Mouse (Mus musculus): ENCODE measurements around the gene F13a1. TPM values are rescaled to one million over a fixed set of nuclear protein-coding genes. Genes with fewer than 3 reads are reported as not detected.

Gene F13a1
- polyA plus RNA-seq (2015; fragmentation: Nextera tagmentation; extraction: Ambion mirVana), result 7.4 and 9.3 TPM in 2 replicates

GRCm38 (mm10) chr13:37050126-37050525, at the start of gene F13a1:
Gene F13a1 (minus strand): TSS chr13:37050244.
- Histone ChIP-seq H3K36me3 (replicated peaks; ENCODE audit: insufficient read depth, low read length) (no peaks in the 10 kb centered on the region), H3K27ac (ENCODE audit: low read depth) (peak within 1 kb of the TSS; percentile 16; the same call in 1 of the 2 replicates), H3K4me3 (ENCODE audit: low read depth, low read length) (0 out of 2 replicates have a peak within 1 kb of the TSS, but pooled peaks have one; percentile 8), H3K4me2 (ENCODE audit: low read depth, low read length) (peak within 1 kb of the TSS; percentile 40), H3K27me3 (ENCODE audit: insufficient read depth, low read length) (no peaks in the 10 kb centered on the region), H3K9ac (replicated peaks) (no peak within 1 kb of the TSS), H3K9me3 (ENCODE audit: low read length) (no peaks in the 10 kb centered on the region), H3K4me1 (ENCODE audit: insufficient read depth) (no peaks in the 10 kb centered on the region)
- TF ChIP-seq EP300 (IDR thresholded peaks at IDR 0.05; ENCODE audit: low read depth), result no peak
- TF ChIP-seq CTCF (IDR thresholded peaks at IDR 0.05; ENCODE audit: low read depth), result no peak
- DNase-seq, result no peak
- ATAC-seq, result no peak
- 24% methylated on average over 3 of the region's 3 CpGs for WGBS (ENCODE audit: insufficient replicate concordance)

DNA sequence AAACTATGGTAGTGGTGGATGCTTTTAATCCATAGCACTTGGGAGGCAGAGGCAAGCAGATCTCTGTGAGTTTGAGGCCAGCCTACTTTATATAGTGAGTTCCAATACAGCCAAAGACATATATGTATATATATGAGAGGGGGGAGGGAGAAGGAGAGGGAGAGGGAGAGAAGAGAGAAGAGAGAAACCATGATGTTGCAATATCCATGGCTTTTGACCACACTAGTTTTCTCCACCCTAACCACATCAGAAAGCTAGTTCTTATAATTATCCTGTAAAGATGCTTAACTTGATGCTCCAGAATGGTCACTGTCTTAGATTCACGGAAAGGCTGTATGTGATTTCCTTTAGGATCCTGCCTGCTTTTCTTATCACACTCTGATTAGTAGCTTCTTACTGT, 41.6 kb upstream of the F13a1 start:
- no peak for TF ChIP-seq CTCF (IDR thresholded peaks at IDR 0.05; ENCODE audit: low read depth)
- no peak for TF ChIP-seq EP300 (IDR thresholded peaks at IDR 0.05; ENCODE audit: low read depth)
- Histone ChIP-seq H3K9ac (replicated peaks) (no peak overlapping the region), H3K27ac (ENCODE audit: low read depth) (no peak overlapping the region), H3K27me3 (ENCODE audit: insufficient read depth, low read length) (no peaks in the 10 kb centered on the region), H3K9me3 (ENCODE audit: low read length) (no peaks in the 10 kb centered on the region), H3K4me2 (ENCODE audit: low read depth, low read length) (no peak overlapping the region), H3K4me1 (ENCODE audit: insufficient read depth) (no peaks in the 10 kb centered on the region), H3K36me3 (replicated peaks; ENCODE audit: insufficient read depth, low read length) (no peaks in the 10 kb centered on the region), H3K4me3 (ENCODE audit: low read depth, low read length) (no peak overlapping the region)
- 79% methylated on average over 1 of the region's 1 CpGs for WGBS (ENCODE audit: insufficient replicate concordance)
- ATAC-seq (no peak), DNase-seq (no peak)

GRCm38 (mm10) chr13:37089104-37089503, 39.1 kb upstream of the F13a1 start:
- Histone ChIP-seq H3K9ac (replicated peaks) (no peak overlapping the region), H3K4me1 (ENCODE audit: insufficient read depth) (no peaks in the 10 kb centered on the region), H3K27ac (ENCODE audit: low read depth) (no peak overlapping the region), H3K27me3 (ENCODE audit: insufficient read depth, low read length) (no peaks in the 10 kb centered on the region), H3K4me2 (ENCODE audit: low read depth, low read length) (no peak overlapping the region), H3K9me3 (ENCODE audit: low read length) (no peaks in the 10 kb centered on the region), H3K4me3 (ENCODE audit: low read depth, low read length) (no peak overlapping the region), H3K36me3 (replicated peaks; ENCODE audit: insufficient read depth, low read length) (no peaks in the 10 kb centered on the region)
- TF ChIP-seq EP300 (IDR thresholded peaks at IDR 0.05; ENCODE audit: low read depth) (no peak), CTCF (IDR thresholded peaks at IDR 0.05; ENCODE audit: low read depth) (no peak)
- 69% methylated on average over 6 of the region's 6 CpGs for WGBS (ENCODE audit: insufficient replicate concordance)
- ATAC-seq, result no peak
- no peak for DNase-seq

- no peak overlapping the region for H3K4me3 ChIP-seq (ENCODE audit: low read depth, low read length)
- H3K27ac ChIP-seq (ENCODE audit: low read depth), result no peak overlapping the region
- TF ChIP-seq CTCF (IDR thresholded peaks at IDR 0.05; ENCODE audit: low read depth) (no peak), EP300 (IDR thresholded peaks at IDR 0.05; ENCODE audit: low read depth) (no peak)
- no peak overlapping the region for H3K9ac ChIP-seq (replicated peaks)
- ATAC-seq, result no peak
- H3K9me3 ChIP-seq (ENCODE audit: low read length), result no peaks in the 10 kb centered on the region
- WGBS (ENCODE audit: insufficient replicate concordance), result 77% methylated on average over 13 of the region's 13 CpGs
- H3K36me3 ChIP-seq (replicated peaks; ENCODE audit: insufficient read depth, low read length), result no peaks in the 10 kb centered on the region
- DNase-seq, result no peak
- H3K4me1 ChIP-seq (ENCODE audit: insufficient read depth), result no peaks in the 10 kb centered on the region
- no peak overlapping the region for H3K4me2 ChIP-seq (ENCODE audit: low read depth, low read length)
- no peaks in the 10 kb centered on the region for H3K27me3 ChIP-seq (ENCODE audit: insufficient read depth, low read length)
Measured at GRCm38 (mm10) chr13:37081506-37082241, 31.6 kb upstream of the F13a1 start.

DNA sequence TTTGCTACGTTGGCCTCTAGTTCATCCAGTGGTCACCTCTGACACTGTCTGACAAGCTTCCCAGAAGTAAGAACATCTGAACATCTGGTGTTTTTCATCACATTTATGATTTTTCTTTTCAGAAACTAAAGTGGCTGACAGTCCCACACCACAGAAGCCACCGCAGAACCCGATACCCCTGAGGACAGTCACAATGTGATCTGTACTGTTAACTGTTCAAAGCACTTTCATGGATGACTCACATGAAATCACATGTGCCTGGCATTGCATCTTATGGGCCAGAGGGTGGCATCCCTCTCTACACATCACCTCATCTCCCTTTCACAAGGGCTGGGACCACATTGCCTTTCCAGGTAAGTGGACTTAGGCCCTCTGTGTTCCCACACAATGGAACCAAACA, 21.3 kb upstream of the F13a1 start:
- no peaks in the 10 kb centered on the region for H3K27me3 ChIP-seq (ENCODE audit: insufficient read depth, low read length)
- H3K9ac ChIP-seq (replicated peaks), result no peak overlapping the region
- H3K36me3 ChIP-seq (replicated peaks; ENCODE audit: insufficient read depth, low read length), result no peaks in the 10 kb centered on the region
- WGBS (ENCODE audit: insufficient replicate concordance), result 66% methylated on average over 3 of the region's 3 CpGs
- H3K27ac ChIP-seq (ENCODE audit: low read depth), result no peak overlapping the region
- no peak for ATAC-seq
- no peak for DNase-seq
- H3K9me3 ChIP-seq (ENCODE audit: low read length), result no peaks in the 10 kb centered on the region
- no peak for TF ChIP-seq CTCF (IDR thresholded peaks at IDR 0.05; ENCODE audit: low read depth)
- no peak for TF ChIP-seq EP300 (IDR thresholded peaks at IDR 0.05; ENCODE audit: low read depth)
- no peaks in the 10 kb centered on the region for H3K4me1 ChIP-seq (ENCODE audit: insufficient read depth)
- H3K4me2 ChIP-seq (ENCODE audit: low read depth, low read length), result no peak overlapping the region
- H3K4me3 ChIP-seq (ENCODE audit: low read depth, low read length), result no peak overlapping the region

- Histone ChIP-seq H3K4me3 (ENCODE audit: low read depth, low read length) (no peak overlapping the region), H3K27ac (ENCODE audit: low read depth) (no peak overlapping the region), H3K36me3 (replicated peaks; ENCODE audit: insufficient read depth, low read length) (no peaks in the 10 kb centered on the region), H3K27me3 (ENCODE audit: insufficient read depth, low read length) (no peaks in the 10 kb centered on the region), H3K9me3 (ENCODE audit: low read length) (no peaks in the 10 kb centered on the region), H3K4me1 (ENCODE audit: insufficient read depth) (no peaks in the 10 kb centered on the region), H3K4me2 (ENCODE audit: low read depth, low read length) (no peak overlapping the region), H3K9ac (replicated peaks) (no peak overlapping the region)
- TF ChIP-seq EP300 (IDR thresholded peaks at IDR 0.05; ENCODE audit: low read depth) (no peak), CTCF (IDR thresholded peaks at IDR 0.05; ENCODE audit: low read depth) (no peak)
- WGBS (ENCODE audit: insufficient replicate concordance), result 49% methylated on average over 4 of the region's 4 CpGs
- DNase-seq (no peak), ATAC-seq (no peak)
Measured at GRCm38 (mm10) chr13:37070824-37071223, 20.8 kb upstream of the F13a1 start.
